Mouse (Mus musculus) lung, postnatal 0 days (tissue): ENCODE results near the gene Tex19.2. TPM values are rescaled to one million over a fixed set of nuclear protein-coding genes. Genes with fewer than 3 reads are reported as not detected.
"Not testable (repeated sequence)": the region's sequence is repeated elsewhere in the genome, so short reads cannot be mapped to it uniquely, and the experiment has no call there.

Experiments
- ATAC-seq: fragments of 200-750 bp; cut with Nextera tagmentation; 2 replicates; pipeline ENCODE4 v1.8.0; 2017; ENCODE audit warnings: moderate library complexity
- DNase-seq: peaks from one replicate; pipeline ENCODE4 v3.0.0-alpha.2; 2016; ENCODE audit warnings: low spot score
- H3K27ac ChIP-seq: fragments of 300-500 bp; sonication (generic); 2 replicates; pipeline ENCODE4 v1.5.1; 2014; ENCODE audit warnings: antibody characterized with exemption, mild to moderate bottlenecking, low read length, mixed read lengths
- H3K27me3 ChIP-seq: fragments of 300-500 bp; sonication (generic); replicated peaks from 2 replicates; pipeline ENCODE4 v1.6.1; 2014; ENCODE audit warnings: low read length, mixed read lengths; ENCODE audit not compliant: insufficient read depth
- H3K36me3 ChIP-seq: fragments of 300-500 bp; sonication (generic); 2 replicates; pipeline ENCODE4 v1.6.1; 2014; ENCODE audit warnings: low read length, mixed read lengths; ENCODE audit not compliant: insufficient read depth
- H3K4me1 ChIP-seq: fragments of 300-500 bp; sonication (generic); 2 replicates; pipeline ENCODE4 v1.6.1; 2014; ENCODE audit warnings: antibody characterized with exemption, low read depth, low read length, mixed read lengths; ENCODE audit not compliant: insufficient read depth
- H3K4me2 ChIP-seq: fragments of 300-500 bp; sonication (generic); replicated peaks from 2 replicates; pipeline ENCODE4 v1.6.1; 2014; ENCODE audit warnings: low read depth, mild to moderate bottlenecking, low read length, moderate library complexity, mixed read lengths
- H3K4me3 ChIP-seq: fragments of 300-500 bp; sonication (generic); 2 replicates; pipeline ENCODE4 v1.5.1; 2014; ENCODE audit warnings: low read depth, low read length
- H3K9ac ChIP-seq: fragments of 300-500 bp; sonication (generic); replicated peaks from 2 replicates; pipeline ENCODE4 v1.6.1; 2014; ENCODE audit warnings: low read depth, mild to moderate bottlenecking
- H3K9me3 ChIP-seq: fragments of 300-500 bp; sonication (generic); 2 replicates; pipeline ENCODE4 v1.6.1; 2016; ENCODE audit warnings: low read length, mixed read lengths
- CTCF ChIP-seq: IDR thresholded peaks from 2 replicates; pipeline ENCODE4 v1.5.1; 2016; ENCODE audit warnings: antibody characterized with exemption, mild to moderate bottlenecking
- EP300 ChIP-seq: IDR thresholded peaks from 2 replicates; pipeline ENCODE4 v1.6.1; 2016; ENCODE audit warnings: antibody characterized with exemption, mild to moderate bottlenecking, control low read depth
- WGBS: fragments of 180-500 bp; shearing (Covaris S2); extraction: QIAGEN DNeasy Blood & Tissue Kit; methylation state at CpG from one replicate; pipeline ENCODE4 v1.1.7; 2014; 5-methylcytosine and 5-hydroxymethylcytosine counted together
- polyA plus RNA-seq: library from polyadenylated mRNA; unstranded; fragments of >200 nt; fragmentation: Nextera tagmentation; extraction: Ambion mirVana; gene quantifications from 2 replicates; pipeline ENCODE4 v1.2.1, GENCODE M21; 2015

Gene Tex19.2
- polyA plus RNA-seq, 1 experiment from 2014 or later: not detected

DNA sequence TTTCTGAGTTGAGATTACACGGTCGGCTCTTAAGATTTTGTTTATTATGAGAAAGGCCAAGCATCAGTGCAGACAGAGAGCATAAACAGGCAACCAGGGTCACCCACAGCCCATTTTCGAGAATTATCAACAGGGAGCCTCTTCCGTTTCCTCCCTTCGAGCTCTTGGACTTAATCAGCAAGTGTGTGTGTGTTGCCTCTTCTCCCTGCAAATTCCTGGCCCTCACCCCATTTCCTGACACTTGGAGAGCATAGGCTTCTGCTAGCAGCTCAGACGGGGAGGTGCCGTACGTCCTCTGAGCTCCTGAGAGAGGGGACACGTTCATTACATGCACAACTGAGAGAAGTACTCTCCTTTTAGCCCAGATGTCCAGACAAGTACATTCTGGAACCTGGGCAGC, 10.4 kb downstream of the Tex19.2 start:
- peak; percentile 39 for DNase-seq
- Histone ChIP-seq H3K27ac (no peak overlapping the region), H3K4me3 (no peak overlapping the region), H3K36me3 (no peaks in the 10 kb centered on the region), H3K4me1 (peaks cover 5% of the 10 kb centered on the region), H3K9me3 (no peaks in the 10 kb centered on the region), H3K9ac (no peak overlapping the region), H3K27me3 (no peaks in the 10 kb centered on the region), H3K4me2 (no peak overlapping the region)
- 10% methylated on average over 9 of the region's 9 CpGs for WGBS
- TF ChIP-seq CTCF (no peak), EP300 (no peak)
- ATAC-seq: peak; percentile 50

DNA sequence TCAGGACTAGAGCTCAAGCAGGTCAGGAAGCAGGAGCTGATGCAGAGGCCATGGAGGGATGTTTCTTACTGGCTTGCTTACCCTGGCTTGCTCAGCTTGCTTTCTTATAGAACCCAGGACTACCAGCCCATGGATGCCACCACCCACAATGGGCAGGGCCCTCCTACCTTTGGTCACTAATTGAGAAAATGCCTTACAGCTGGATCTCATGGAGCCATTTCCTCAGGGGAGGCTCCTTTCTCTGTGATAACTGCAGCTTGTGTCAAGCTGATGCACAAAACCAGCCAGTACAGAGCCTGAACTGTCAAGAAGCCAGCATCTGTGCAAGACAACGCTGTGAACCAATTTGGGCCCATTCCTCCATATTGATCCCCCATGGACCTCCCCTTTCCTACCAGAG, 11.2 kb downstream of the Tex19.2 start:
- H3K4me3 ChIP-seq, H3K27ac ChIP-seq, ATAC-seq, H3K9me3 ChIP-seq, DNase-seq, H3K9ac ChIP-seq, H3K4me2 ChIP-seq, H3K36me3 ChIP-seq, H3K27me3 ChIP-seq, H3K4me1 ChIP-seq: not testable (repeated sequence)
- 73% methylated on average over 1 of the region's 1 CpGs for WGBS

- H3K9me3 ChIP-seq: no peaks in the 10 kb centered on the region
- no peak overlapping the region for H3K4me2 ChIP-seq
- H3K9ac ChIP-seq: no peak overlapping the region
- TF ChIP-seq EP300 (no peak), CTCF (no peak)
- H3K36me3 ChIP-seq: no peaks in the 10 kb centered on the region
- no peaks in the 10 kb centered on the region for H3K27me3 ChIP-seq
- H3K27ac ChIP-seq: no peak overlapping the region
- DNase-seq (no peak), ATAC-seq (no peak)
- 75% methylated on average over 4 of the region's 4 CpGs for WGBS
- H3K4me1 ChIP-seq: no peaks in the 10 kb centered on the region
- no peak overlapping the region for H3K4me3 ChIP-seq
These were observed 17.2 kb downstream of the Tex19.2 start for GRCm38 (mm10) chr11:121101124-121101805.

DNA sequence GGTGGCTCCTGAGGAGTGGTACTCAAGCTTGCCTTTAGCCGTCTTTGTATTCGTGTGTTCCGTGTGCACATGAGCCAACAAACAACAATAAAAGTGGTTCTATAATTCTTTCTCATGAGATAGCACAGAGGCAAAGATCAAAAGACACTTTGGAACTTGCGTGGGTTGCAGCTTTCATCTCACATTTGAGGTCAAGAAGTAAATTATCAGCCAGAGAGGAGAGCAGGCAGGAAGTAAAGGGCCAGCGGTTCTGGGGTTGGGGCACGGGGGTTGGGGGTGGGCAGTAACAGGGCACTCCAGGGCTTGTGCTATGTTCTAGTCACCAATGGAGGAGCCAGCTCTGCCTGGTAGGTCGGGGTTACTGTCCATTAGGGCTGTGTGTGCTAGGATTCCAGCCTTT, 17.8 kb downstream of the Tex19.2 start:
- no peak overlapping the region for H3K9ac ChIP-seq
- no peaks in the 10 kb centered on the region for H3K9me3 ChIP-seq
- no peaks in the 10 kb centered on the region for H3K4me1 ChIP-seq
- H3K4me2 ChIP-seq: no peak overlapping the region
- H3K4me3 ChIP-seq: no peak overlapping the region
- no peaks in the 10 kb centered on the region for H3K27me3 ChIP-seq
- no peaks in the 10 kb centered on the region for H3K36me3 ChIP-seq
- TF ChIP-seq EP300: no peak
- TF ChIP-seq CTCF: no peak
- H3K27ac ChIP-seq: no peak overlapping the region
- no peak for ATAC-seq
- no peak for DNase-seq
- WGBS: 31% methylated on average over 7 of the region's 7 CpGs

DNA sequence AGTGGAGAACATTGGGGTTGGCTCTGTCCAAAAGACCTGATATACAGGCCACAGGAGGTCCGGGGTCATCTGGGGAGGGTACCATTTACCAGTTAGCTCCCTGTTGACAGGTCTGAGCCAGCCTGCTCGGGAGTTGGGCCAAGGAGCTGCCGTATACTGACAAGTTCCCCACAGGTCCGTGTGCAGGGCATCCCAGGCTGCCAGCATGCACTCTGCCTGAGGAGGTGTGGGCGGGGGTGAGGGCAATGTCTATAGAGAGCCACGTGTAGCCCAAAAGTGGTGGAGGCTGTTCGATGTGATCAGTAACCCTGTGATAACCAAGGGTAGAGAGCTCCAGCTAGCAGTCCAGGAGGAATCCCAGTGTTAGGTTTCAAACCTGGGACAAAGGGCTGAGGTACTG, 18.7 kb downstream of the Tex19.2 start:
- no peaks in the 10 kb centered on the region for H3K36me3 ChIP-seq
- ATAC-seq (no peak), DNase-seq (no peak)
- no peaks in the 10 kb centered on the region for H3K9me3 ChIP-seq
- H3K27me3 ChIP-seq: no peaks in the 10 kb centered on the region
- WGBS: 58% methylated on average over 7 of the region's 7 CpGs
- no peak overlapping the region for H3K4me2 ChIP-seq
- H3K4me3 ChIP-seq: no peak overlapping the region
- no peak overlapping the region for H3K9ac ChIP-seq
- no peak for TF ChIP-seq CTCF
- TF ChIP-seq EP300: no peak
- no peak overlapping the region for H3K27ac ChIP-seq
- H3K4me1 ChIP-seq: no peaks in the 10 kb centered on the region

DNA sequence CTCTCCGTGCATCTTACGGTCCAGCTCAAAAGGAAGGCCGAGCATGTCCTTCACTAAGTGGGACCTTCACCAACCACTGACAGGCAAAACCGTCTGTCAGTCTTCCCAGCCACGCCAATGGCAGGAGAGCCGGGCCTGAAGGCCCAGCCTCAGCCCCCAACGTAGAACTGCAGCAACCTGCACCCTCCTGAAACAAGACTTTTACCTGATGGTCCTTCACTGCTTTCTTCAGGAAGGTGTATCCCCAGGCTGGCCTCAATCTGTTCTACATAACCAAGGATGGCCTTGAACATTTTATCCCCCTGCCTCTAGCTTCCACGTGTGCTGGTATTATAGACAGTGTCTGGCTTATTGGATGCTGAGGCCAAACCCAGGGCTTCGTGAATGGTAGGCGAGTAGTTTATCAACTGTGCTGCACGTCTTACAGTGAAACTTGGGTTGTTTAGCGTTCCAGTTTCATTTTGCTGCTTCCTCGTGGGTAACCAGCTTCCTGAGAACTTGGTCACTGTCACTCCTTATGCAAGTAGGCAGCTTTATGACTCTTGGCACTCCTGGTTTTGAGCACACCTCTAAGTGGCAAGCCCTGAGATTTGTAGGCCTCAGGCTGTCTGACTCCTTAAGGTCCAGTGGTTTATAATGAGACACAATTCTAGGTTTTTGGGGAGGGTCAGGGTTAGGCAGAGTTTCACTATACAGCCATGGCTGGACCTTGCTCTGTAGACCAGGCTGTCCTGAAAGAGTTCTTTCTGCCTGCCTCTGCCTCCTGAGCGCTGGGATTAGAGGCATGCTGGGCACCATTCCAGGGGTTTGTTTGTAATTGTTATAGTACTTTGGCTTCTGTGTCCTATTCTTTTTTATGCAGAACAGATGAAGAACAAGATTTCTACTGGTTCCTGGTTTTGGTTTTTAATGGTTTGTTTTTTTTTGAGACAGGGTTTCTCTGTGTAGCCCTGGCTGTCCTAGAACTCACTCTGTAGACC, 25.6 kb downstream of the Tex19.2 start:
- Histone ChIP-seq H3K4me2 (no peak overlapping the region), H3K4me3 (no peak overlapping the region), H3K36me3 (no peaks in the 10 kb centered on the region), H3K27me3 (no peaks in the 10 kb centered on the region), H3K27ac (no peak overlapping the region), H3K4me1 (no peaks in the 10 kb centered on the region), H3K9me3 (no peaks in the 10 kb centered on the region), H3K9ac (no peak overlapping the region)
- 87% methylated on average over 14 of the region's 14 CpGs for WGBS
- TF ChIP-seq EP300 (no peak), CTCF (no peak)
- DNase-seq (no peak), ATAC-seq (no peak)
